Mouse (Mus musculus) liver, postnatal 0 days (tissue): ENCODE measurements at regions not wholly inside any gene's neighbourhood (a gene's known extent, or its start where the extent isn't known, plus 50 kb on each side); places are given as distances from the start of the nearest gene placed in this dataset.

Source experiments
- CTCF ChIP-seq: sonication (generic); IDR thresholded peaks from 2 replicates; pipeline ENCODE4 v1.5.1; 2016; ENCODE audit warnings: antibody characterized with exemption, low read depth
- EP300 ChIP-seq: IDR thresholded peaks from 2 replicates; pipeline ENCODE4 v1.6.1; 2016; ENCODE audit warnings: antibody characterized with exemption, low read depth, mild to moderate bottlenecking

DNA sequence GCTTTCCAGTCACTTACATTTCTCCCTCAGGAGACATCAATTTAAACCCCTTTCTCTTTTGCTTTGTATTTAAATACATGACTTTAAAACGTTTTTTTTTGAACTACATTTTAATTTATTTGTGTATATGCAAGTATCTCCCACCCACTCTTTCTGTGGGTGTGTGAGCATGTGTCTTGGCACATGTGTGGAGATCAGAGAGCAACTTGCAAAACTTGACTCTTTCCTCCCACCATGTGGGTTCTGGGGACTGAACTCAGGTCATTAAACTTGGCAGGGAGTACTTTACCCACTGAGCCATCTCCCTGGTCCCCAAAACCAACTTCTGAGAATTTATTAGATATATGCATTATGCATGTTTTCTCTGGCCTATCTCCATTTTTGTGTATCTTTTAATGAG, 143.9 kb downstream of the Ttc32 start:
- TF ChIP-seq CTCF (no peak), EP300 (no peak)
